Mouse (Mus musculus) brain, embryonic 14.5 days (tissue): Measurements from ENCODE around the gene Polr3gl. TPM values are rescaled to one million over a fixed set of nuclear protein-coding genes. Genes with fewer than 3 reads are reported as not detected.

Experiments
- DNase-seq: peaks from one replicate; pipeline ENCODE4 v3.0.0-alpha.2; 2011; ENCODE audit warnings: low read depth
- CTCF ChIP-seq: fragments of 200-500 bp; IDR thresholded peaks from 2 replicates; pipeline ENCODE4 v1.5.1; 2012; ENCODE audit warnings: inconsistent platforms, mild to moderate bottlenecking, moderate library complexity, borderline replicate concordance; ENCODE audit not compliant: insufficient read depth, insufficient read length; ENCODE audit errors: extremely low read depth
- POLR2A ChIP-seq: fragments of 200-500 bp; IDR thresholded peaks from 2 replicates; pipeline ENCODE4 v1.6.1; 2012; ENCODE audit warnings: mild to moderate bottlenecking, inconsistent platforms, borderline replicate concordance; ENCODE audit not compliant: poor library complexity, insufficient read depth, insufficient read length, severe bottlenecking; ENCODE audit errors: extremely low read depth
- polyA plus RNA-seq: library from polyadenylated mRNA; depleted of rRNA; stranded (reverse); fragments of >200 nt; gene quantifications from 2 replicates; pipeline ENCODE4 v1.2.3, GENCODE M21; 2012; rRNA removed

Polr3gl gene
- polyA plus RNA-seq, 1 experiment, result 39.1 TPM

DNA sequence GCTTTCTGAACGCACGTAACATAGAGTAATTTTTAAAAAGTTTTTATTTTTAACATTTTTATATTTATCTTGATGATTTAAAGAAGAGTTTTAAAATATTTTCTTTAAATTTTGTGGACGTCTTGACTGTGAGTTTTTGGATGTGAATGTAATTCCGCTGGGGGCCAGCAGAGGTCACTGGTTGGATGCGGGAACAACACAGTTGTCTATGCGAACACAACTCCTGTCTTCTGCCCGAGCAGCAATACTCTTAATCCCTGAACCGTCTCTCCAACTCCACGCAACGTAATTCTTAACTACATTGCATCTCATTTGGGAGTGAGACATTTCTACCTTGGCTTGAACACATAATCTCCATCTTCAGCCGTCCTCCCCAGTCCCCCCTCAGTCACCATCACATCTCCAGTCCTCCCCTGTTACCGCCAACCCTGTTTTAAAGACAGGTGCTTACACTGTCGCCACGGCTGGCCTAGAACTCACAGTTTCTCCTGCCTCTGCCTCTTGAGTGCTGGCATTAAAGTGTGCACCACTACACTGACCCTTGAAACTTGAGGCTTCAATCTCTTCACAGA is 46.5 kb downstream of the Polr3gl start:
- peak; percentile 79 for DNase-seq
- TF ChIP-seq CTCF (peak; percentile 87), POLR2A (no peak)

DNA sequence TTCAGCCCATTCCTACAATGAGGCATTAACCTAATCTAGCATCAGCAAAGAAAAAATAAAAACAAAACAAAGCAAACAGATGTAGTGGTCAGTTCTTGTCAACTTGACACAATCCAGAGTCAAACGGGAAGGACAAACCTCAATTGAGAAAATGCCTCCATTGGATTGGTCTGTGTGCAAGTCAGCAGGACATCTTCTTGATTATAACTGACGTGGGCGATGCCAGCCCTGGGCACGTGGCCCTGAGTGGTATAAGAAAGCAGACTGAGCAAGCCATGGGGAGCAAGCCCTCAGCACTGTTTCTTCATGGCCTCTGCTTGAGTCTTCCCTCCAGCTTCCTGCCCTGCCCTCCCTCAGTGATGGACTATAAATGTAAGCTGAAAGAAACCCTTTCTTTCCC is 47.1 kb downstream of the Polr3gl start:
- no peak for DNase-seq
- TF ChIP-seq POLR2A (no peak), CTCF (no peak)

DNA sequence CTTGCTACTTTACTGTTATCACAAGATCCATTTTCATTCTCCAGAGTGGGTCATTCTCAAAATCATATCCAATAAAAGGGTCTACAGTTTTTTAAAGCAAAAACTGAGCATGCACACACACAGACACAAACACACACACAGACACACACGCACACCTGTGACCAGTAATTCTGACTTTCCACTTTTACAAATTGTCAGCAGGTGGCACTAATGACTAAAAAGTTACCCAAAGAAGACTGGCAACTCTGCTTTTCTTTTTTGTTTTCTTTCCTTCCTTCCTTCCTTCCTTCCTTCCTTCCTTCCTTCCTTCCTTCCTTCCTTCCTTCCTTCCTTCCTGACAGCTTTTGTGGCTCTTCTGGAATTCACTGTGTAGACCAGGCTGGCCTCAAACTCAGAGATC is 48.4 kb downstream of the Polr3gl start:
- TF ChIP-seq CTCF, result no peak
- no peak for TF ChIP-seq POLR2A
- DNase-seq, result no peak

DNA sequence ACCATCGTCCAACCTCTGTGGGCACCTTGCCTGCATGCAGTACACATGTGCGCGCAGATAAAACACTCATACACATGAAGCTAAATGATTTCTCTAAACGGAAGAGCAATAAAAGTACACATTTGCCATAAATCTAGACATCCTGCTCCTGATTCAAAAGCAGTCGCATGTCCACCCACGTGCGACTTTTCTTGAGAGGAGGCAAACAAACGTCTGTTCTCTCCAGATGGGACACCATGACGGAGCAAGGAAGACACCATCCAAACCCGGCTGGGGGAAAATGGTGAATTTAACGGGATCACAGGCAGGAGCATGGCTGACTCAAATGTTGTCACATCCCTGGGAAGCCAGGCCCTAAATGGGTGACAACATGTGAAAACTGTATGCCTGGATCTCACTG is 50.6 kb downstream of the Polr3gl start:
- TF ChIP-seq POLR2A (no peak), CTCF (no peak)
- no peak for DNase-seq

DNA sequence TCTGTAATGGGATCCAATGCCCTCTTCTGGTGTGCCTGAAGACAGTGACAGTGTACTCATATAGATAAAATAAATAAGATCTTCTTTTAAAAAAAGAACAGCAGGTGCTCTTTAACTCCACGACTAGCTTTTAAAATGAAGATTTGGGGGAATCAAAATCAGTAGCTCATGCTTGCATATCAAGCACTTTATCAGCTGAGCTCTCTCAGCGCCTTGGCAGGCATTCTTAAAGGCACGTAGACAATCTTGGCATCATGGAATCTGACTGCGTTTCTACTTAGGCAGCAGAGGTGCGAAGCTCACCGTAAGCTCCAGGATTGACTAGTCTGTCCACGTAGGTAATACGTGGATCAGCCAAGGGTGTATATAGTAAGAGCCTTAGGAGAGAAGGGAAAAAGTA is 51.4 kb downstream of the Polr3gl start:
- TF ChIP-seq POLR2A, result no peak
- no peak for TF ChIP-seq CTCF
- no peak for DNase-seq

DNA sequence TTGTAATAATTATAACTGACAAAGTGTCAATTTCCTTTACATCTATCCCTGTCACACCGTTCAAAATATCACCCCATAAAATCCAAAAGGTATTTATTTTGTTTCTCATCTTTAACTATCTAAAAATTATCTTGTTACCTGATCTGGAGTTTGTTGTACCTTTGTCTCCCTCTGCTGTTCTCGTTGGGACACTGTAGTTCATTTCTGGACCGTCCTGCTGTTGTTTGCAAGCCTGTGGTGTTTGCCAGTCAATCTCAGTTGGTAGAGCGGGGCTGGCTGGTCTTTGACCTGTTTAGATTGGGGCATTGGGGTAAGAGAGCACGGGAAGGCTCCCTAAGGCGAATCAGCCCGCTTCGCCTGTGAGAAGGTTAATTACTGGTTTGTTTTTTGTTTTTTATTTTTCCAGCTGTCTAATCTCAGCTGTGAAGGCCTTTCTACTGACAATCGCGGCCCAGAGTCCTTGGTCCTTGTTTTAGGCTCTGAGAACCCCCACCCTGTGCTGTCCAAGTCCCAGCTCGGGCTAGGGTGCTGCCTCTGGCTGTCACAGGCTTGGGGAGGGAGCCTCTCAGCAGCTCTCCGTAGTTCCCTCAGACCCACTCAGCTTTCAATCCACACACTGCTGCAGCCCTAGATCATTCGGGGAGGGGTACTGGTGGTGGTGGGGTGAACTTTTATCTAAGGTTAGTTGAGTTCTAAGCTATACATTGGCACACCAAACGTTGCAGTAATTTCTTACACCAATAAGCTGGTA is 52.5 kb downstream of the Polr3gl start:
- DNase-seq, result peak; percentile 71
- TF ChIP-seq CTCF (peak; percentile 52; the same call in 1 of the 2 replicates), POLR2A (no peak)

DNA sequence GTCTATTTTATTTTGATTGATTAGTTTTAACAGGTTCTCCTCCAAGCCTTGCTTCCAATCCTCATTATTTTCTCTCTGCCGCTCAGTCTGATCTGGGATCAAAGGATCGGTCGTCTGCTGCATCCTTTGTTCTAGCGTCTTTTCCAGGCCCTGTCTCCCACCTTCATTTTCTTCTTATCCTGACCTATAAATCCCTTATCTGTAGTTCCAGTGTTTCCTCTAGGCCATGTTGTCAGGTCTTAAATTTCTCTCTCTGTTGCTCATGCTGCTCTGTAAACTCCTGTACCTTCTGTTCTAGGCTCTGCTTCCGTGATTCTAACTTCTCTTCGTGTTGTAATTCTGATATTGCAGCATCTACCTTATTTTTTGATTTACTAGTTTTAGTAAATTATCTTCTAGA is 53.2 kb downstream of the Polr3gl start:
- DNase-seq, result no peak
- TF ChIP-seq POLR2A, result no peak

DNA sequence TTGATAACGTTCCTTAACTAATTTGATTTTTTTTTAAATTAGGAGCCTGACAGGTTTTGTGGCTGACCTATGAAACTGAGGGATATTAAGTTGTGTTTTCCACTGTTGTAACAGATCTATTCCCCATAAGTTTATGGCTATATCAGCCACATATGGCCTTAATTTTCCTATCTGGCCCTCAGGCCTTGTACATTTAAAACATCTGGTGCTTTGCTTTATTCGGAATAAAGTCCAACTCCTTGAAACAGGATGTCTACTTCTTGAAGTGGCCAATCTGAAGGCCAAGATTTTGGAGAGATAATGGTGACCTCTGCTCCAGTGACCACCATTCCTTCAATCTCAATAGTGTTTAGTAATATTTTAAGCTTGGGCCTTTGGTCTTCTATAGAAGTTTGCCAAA is 54.7 kb downstream of the Polr3gl start:
- DNase-seq, result no peak
- TF ChIP-seq CTCF, result no peak
- no peak for TF ChIP-seq POLR2A

DNA sequence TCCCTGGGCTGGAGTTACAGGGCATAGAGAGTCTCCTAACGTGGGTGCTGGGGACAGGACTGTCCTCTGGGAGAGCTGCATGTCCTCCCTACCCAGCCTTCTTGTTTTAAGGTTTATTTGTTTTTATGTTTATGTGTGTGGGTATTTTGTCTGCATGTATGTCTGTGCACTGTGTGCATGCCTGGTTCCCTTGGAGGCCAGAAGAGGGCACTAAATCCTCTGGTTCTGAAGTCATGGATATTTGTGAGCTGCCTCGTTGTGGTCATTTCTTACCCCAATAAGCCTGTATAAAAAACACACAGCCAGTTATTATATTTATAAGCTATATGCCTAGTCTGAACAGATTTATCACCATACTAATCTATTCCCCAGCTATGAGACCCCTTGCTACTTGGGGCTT is 59.7 kb downstream of the Polr3gl start:
- TF ChIP-seq CTCF (no peak), POLR2A (no peak)
- DNase-seq, result no peak

DNA sequence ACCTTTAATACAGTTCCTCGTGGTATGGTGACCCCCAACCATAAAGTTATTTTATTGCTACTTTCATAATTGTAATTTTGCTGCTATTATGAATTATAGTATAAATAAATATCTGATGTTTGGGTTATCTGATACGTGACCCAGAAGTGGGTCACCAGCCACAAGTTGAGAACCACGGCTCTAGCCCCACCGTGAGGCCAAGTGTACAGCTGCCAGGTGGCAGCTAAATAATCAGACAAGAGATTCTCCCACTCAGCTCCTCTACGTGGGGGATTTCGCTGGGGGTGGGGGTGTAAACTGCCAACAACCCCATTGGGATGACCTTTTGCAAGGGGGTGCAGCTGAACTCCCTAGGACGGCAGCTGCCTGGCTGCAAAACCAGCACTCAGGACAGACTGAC is 61.9 kb downstream of the Polr3gl start:
- DNase-seq, result no peak
- no peak for TF ChIP-seq CTCF
- TF ChIP-seq POLR2A, result no peak

DNA sequence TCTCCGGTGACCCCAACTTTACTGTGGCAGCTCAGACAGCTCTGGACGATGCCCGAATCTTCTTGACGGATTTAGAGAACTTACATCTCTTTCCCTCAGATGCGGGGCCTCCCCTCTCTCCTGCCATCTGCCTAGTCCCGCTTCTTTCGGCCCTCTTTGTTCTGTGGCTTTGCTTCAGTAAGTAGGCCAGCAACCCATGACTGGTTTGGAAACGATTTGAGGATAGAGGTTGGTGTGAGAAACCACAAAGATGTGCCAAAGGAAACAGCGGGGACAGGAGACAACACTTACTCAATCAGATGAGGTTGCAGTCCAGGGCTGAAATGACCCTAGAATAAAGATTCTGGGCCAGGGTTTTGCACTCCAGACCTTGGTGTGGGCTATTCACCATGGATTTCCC is 65.5 kb downstream of the Polr3gl start:
- no peak for TF ChIP-seq CTCF
- TF ChIP-seq POLR2A, result no peak
- no peak for DNase-seq

Other genes starting within 250 kb of the Polr3gl start
- 0.05 TPM in 1 of 2 replicates, not detected in the other for gene BC107364, start 141.9 kb downstream of the Polr3gl start, polyA plus RNA-seq
- 0.58 and 0.66 TPM in 2 replicates for gene Hfe2, start 69.0 kb downstream of the Polr3gl start, polyA plus RNA-seq
- gene Txnip, start 36.2 kb downstream of the Polr3gl start, polyA plus RNA-seq, result 110 and 138 TPM in 2 replicates
- gene Gm16253, start 17.2 kb downstream of the Polr3gl start, polyA plus RNA-seq, result not detected in 2 replicates
- 9.5 and 12.4 TPM in 2 replicates for gene Ankrd34a, start 2.5 kb upstream of the Polr3gl start, polyA plus RNA-seq
- 86.8 and 88.9 TPM in 2 replicates for gene Lix1l, start 7.0 kb upstream of the Polr3gl start, polyA plus RNA-seq
- 42.9 and 57.2 TPM in 2 replicates for gene Rbm8a, start 35.8 kb upstream of the Polr3gl start, polyA plus RNA-seq
- 46.1 and 59.6 TPM in 2 replicates for gene Pex11b, start 41.2 kb upstream of the Polr3gl start, polyA plus RNA-seq
- 0.16 and 0.27 TPM in 2 replicates for gene Gm42957, start 41.3 kb upstream of the Polr3gl start, polyA plus RNA-seq
- gene Itga10, start 51.4 kb upstream of the Polr3gl start, polyA plus RNA-seq, result 5.4 and 5.8 TPM in 2 replicates
- gene Ankrd35, start 76.0 kb upstream of the Polr3gl start, polyA plus RNA-seq, result 2.5 and 2.8 TPM in 2 replicates
- 32.3 and 34.6 TPM in 2 replicates for gene Pias3, start 102.2 kb upstream of the Polr3gl start, polyA plus RNA-seq
- gene Nudt17, start 114.4 kb upstream of the Polr3gl start, polyA plus RNA-seq, result 7.6 and 8.2 TPM in 2 replicates
- gene Polr3c, start 133.4 kb upstream of the Polr3gl start, polyA plus RNA-seq, result 42.7 and 45.0 TPM in 2 replicates
- gene Rnf115, start 133.5 kb upstream of the Polr3gl start, polyA plus RNA-seq, result 46.3 and 47.5 TPM in 2 replicates
- gene Pdzk1, start 235.1 kb upstream of the Polr3gl start, polyA plus RNA-seq, result 0.14 and 0.15 TPM in 2 replicates
- gene Cd160, start 235.2 kb upstream of the Polr3gl start, polyA plus RNA-seq, result not detected in 2 replicates